Mouse (Mus musculus): Measurements from ENCODE around the gene Metap1. TPM values are rescaled to one million over a fixed set of nuclear protein-coding genes. Genes with fewer than 3 reads are reported as not detected.

Gene Metap1
- total RNA-seq, 2 experiments from 2014 or later: 39.0 to 39.2 TPM

Small RNA genes lying within 50 kb of the gene (microRNA-seq; reads per million reads assigned to microRNA genes)
- 0 to 0.72 reads per million in 2 experiments for gene Mir1956 (ENCODE audit: borderline number of aligned reads in 2 of 2)

Other genes starting within 250 kb of the Metap1 start
- gene Adh1, start 228.5 kb downstream of the Metap1 start, total RNA-seq (2021): 10 to 100 TPM; 36.9 to 67.4 TPM
- gene Adh6a, start 176.2 kb downstream of the Metap1 start, total RNA-seq (2021): not detected
- 1 to 10 TPM; 1.1 to 1.5 TPM for gene Adh6b, start 147.7 kb downstream of the Metap1 start, total RNA-seq (2021)
- gene Adh4, start 74.0 kb downstream of the Metap1 start, total RNA-seq (2021): not detected
- 10 to 100 TPM; 85.5 to 88.9 TPM for gene Adh5, start 46.4 kb downstream of the Metap1 start, total RNA-seq (2021)
- gene Eif4e, start 36.7 kb upstream of the Metap1 start, total RNA-seq (2021): 100 to 1,000 TPM; 176 to 192 TPM